Mouse (Mus musculus) forebrain, embryonic 16.5 days (tissue): ENCODE measurements around the gene Ndufv1. TPM values are rescaled to one million over a fixed set of nuclear protein-coding genes. Genes with fewer than 3 reads are reported as not detected.

Experiments
- ATAC-seq: fragments of 200-750 bp; cut with Nextera tagmentation; 2 replicates; pipeline ENCODE4 v1.8.0; 2017; ENCODE audit warnings: mild to moderate bottlenecking, moderate library complexity
- H3K27ac ChIP-seq: fragments of 300-500 bp; sonication (generic); 2 replicates; pipeline ENCODE4 v1.5.1; 2014; ENCODE audit warnings: low read length, control low read depth
- H3K27me3 ChIP-seq: fragments of 300-500 bp; sonication (generic); replicated peaks from 2 replicates; pipeline ENCODE4 v1.6.1; 2014; ENCODE audit warnings: low read length; ENCODE audit not compliant: control insufficient read depth, insufficient read depth
- H3K36me3 ChIP-seq: fragments of 300-500 bp; sonication (generic); 2 replicates; pipeline ENCODE4 v1.6.1; 2014; ENCODE audit not compliant: control insufficient read depth, insufficient read depth
- H3K4me1 ChIP-seq: fragments of 300-500 bp; sonication (generic); replicated peaks from 2 replicates; pipeline ENCODE4 v1.6.1; 2014; ENCODE audit warnings: low read length; ENCODE audit not compliant: control insufficient read depth, insufficient read depth
- H3K4me2 ChIP-seq: fragments of 300-500 bp; sonication (generic); 2 replicates; pipeline ENCODE4 v1.6.1; 2014; ENCODE audit warnings: mild to moderate bottlenecking, low read length, control low read depth
- H3K4me3 ChIP-seq: fragments of 300-500 bp; sonication (generic); replicated peaks from 2 replicates; pipeline ENCODE4 v1.5.1; 2014; ENCODE audit warnings: mild to moderate bottlenecking, low read length, control low read depth
- H3K9ac ChIP-seq: fragments of 300-500 bp; sonication (generic); replicated peaks from 2 replicates; pipeline ENCODE4 v1.6.1; 2014; ENCODE audit warnings: low read depth, low read length, control low read depth
- H3K9me3 ChIP-seq: fragments of 300-500 bp; sonication (generic); 2 replicates; pipeline ENCODE4 v1.6.1; 2016; ENCODE audit warnings: low read length; ENCODE audit not compliant: control insufficient read depth
- WGBS: fragments of 180-500 bp; shearing (Covaris S2); extraction: QIAGEN DNeasy Blood & Tissue Kit; methylation state at CpG from one replicate; pipeline ENCODE4 v1.1.7; 2014; 5-methylcytosine and 5-hydroxymethylcytosine counted together
- polyA plus RNA-seq: library from polyadenylated mRNA; unstranded; fragments of >200 nt; fragmentation: Nextera tagmentation; extraction: Ambion mirVana; gene quantifications from 2 replicates; pipeline ENCODE4 v1.2.1, GENCODE M21; 2015

Ndufv1 gene
- polyA plus RNA-seq, 1 experiment from 2014 or later, result 239 TPM

GRCm38 (mm10) chr19:3999121-3999730 lies 13.4 kb downstream of the Ndufv1 start:
- Histone ChIP-seq H3K4me2 (peak overlapping the region; percentile 74), H3K4me3 (no peak overlapping the region; the same call in 1 of the 2 replicates), H3K9ac (no peak overlapping the region; the same call in 1 of the 2 replicates), H3K4me1 (peaks cover 13% of the 10 kb centered on the region), H3K27me3 (no peaks in the 10 kb centered on the region), H3K36me3 (no peaks in the 10 kb centered on the region), H3K27ac (no peak overlapping the region), H3K9me3 (no peaks in the 10 kb centered on the region)
- no peak for ATAC-seq
- WGBS, result 89% methylated on average over 9 of the region's 9 CpGs

- no peak overlapping the region for H3K9ac ChIP-seq
- H3K4me3 ChIP-seq, result no peak overlapping the region
- H3K27ac ChIP-seq, result no peak overlapping the region
- no peaks in the 10 kb centered on the region for H3K36me3 ChIP-seq
- H3K27me3 ChIP-seq, result no peaks in the 10 kb centered on the region
- peaks cover 13% of the 10 kb centered on the region for H3K4me1 ChIP-seq
- WGBS, result 68% methylated on average over 8 of the region's 8 CpGs
- H3K4me2 ChIP-seq, result no peak overlapping the region
- no peaks in the 10 kb centered on the region for H3K9me3 ChIP-seq
- ATAC-seq, result no peak
Measured at GRCm38 (mm10) chr19:3998335-3998734, 14.3 kb downstream of the Ndufv1 start.

- Histone ChIP-seq H3K4me2 (no peak overlapping the region), H3K9ac (no peak overlapping the region), H3K36me3 (no peaks in the 10 kb centered on the region), H3K27ac (no peak overlapping the region), H3K9me3 (no peaks in the 10 kb centered on the region), H3K27me3 (no peaks in the 10 kb centered on the region), H3K4me1 (peaks cover 13% of the 10 kb centered on the region), H3K4me3 (no peak overlapping the region)
- no peak for ATAC-seq
- 65% methylated on average over 8 of the region's 8 CpGs for WGBS
Measured at GRCm38 (mm10) chr19:3997231-3997630, 15.4 kb downstream of the Ndufv1 start.

- H3K4me1 ChIP-seq, result peaks cover 13% of the 10 kb centered on the region
- H3K9ac ChIP-seq, result no peak overlapping the region
- no peaks in the 10 kb centered on the region for H3K36me3 ChIP-seq
- H3K27ac ChIP-seq, result no peak overlapping the region
- H3K4me2 ChIP-seq, result no peak overlapping the region
- 81% methylated on average over 8 of the region's 8 CpGs for WGBS
- ATAC-seq, result no peak
- H3K27me3 ChIP-seq, result no peaks in the 10 kb centered on the region
- H3K4me3 ChIP-seq, result no peak overlapping the region
- no peaks in the 10 kb centered on the region for H3K9me3 ChIP-seq
Measured at GRCm38 (mm10) chr19:3996747-3997146, 15.9 kb downstream of the Ndufv1 start.

- Histone ChIP-seq H3K4me1 (peaks cover 8% of the 10 kb centered on the region), H3K4me2 (no peak overlapping the region), H3K36me3 (no peaks in the 10 kb centered on the region), H3K9me3 (no peaks in the 10 kb centered on the region), H3K27ac (no peak overlapping the region), H3K9ac (no peak overlapping the region), H3K4me3 (no peak overlapping the region), H3K27me3 (no peaks in the 10 kb centered on the region)
- 74% methylated on average over 7 of the region's 7 CpGs for WGBS
- ATAC-seq, result no peak
Measured at GRCm38 (mm10) chr19:3996106-3996505, 16.5 kb downstream of the Ndufv1 start.

GRCm38 (mm10) chr19:3995505-3995904 lies 17.1 kb downstream of the Ndufv1 start:
- Histone ChIP-seq H3K4me3 (no peak overlapping the region), H3K4me1 (peaks cover 6% of the 10 kb centered on the region), H3K9ac (no peak overlapping the region), H3K36me3 (no peaks in the 10 kb centered on the region), H3K9me3 (no peaks in the 10 kb centered on the region), H3K27me3 (no peaks in the 10 kb centered on the region), H3K27ac (no peak overlapping the region), H3K4me2 (no peak overlapping the region)
- 89% methylated on average over 3 of the region's 3 CpGs for WGBS
- no peak for ATAC-seq

GRCm38 (mm10) chr19:3994932-3995331 lies 17.7 kb downstream of the Ndufv1 start:
- Histone ChIP-seq H3K4me2 (no peak overlapping the region), H3K4me1 (peaks cover 5% of the 10 kb centered on the region), H3K9ac (no peak overlapping the region), H3K36me3 (no peaks in the 10 kb centered on the region), H3K9me3 (no peaks in the 10 kb centered on the region), H3K27ac (no peak overlapping the region), H3K27me3 (no peaks in the 10 kb centered on the region), H3K4me3 (no peak overlapping the region)
- WGBS, result 68% methylated on average over 6 of the region's 6 CpGs
- no peak for ATAC-seq

GRCm38 (mm10) chr19:3992416-3992815 lies 20.2 kb downstream of the Ndufv1 start, which contains the start of gene Tbx10:
TSS of gene Tbx10 (plus strand) at chr19:3992752.
- Histone ChIP-seq H3K27ac (no peak within 1 kb of the TSS), H3K4me3 (no peak within 1 kb of the TSS), H3K9ac (no peak within 1 kb of the TSS), H3K36me3 (no peaks in the 10 kb centered on the region), H3K9me3 (no peaks in the 10 kb centered on the region), H3K27me3 (no peaks in the 10 kb centered on the region), H3K4me1 (no peaks in the 10 kb centered on the region), H3K4me2 (no peak within 1 kb of the TSS)
- ATAC-seq, result no peak
- 54% methylated on average over 5 of the region's 5 CpGs for WGBS

- Histone ChIP-seq H3K27me3 (no peaks in the 10 kb centered on the region), H3K9ac (no peak overlapping the region), H3K4me2 (no peak overlapping the region), H3K27ac (no peak overlapping the region), H3K4me1 (no peaks in the 10 kb centered on the region), H3K9me3 (no peaks in the 10 kb centered on the region), H3K36me3 (no peaks in the 10 kb centered on the region), H3K4me3 (no peak overlapping the region)
- 82% methylated on average over 3 of the region's 3 CpGs for WGBS
- no peak for ATAC-seq
Measured at GRCm38 (mm10) chr19:3991966-3992365, 20.6 kb downstream of the Ndufv1 start.

GRCm38 (mm10) chr19:3991562-3991961 lies 21.0 kb downstream of the Ndufv1 start:
- no peaks in the 10 kb centered on the region for H3K27me3 ChIP-seq
- H3K4me3 ChIP-seq, result no peak overlapping the region
- no peak for ATAC-seq
- H3K27ac ChIP-seq, result no peak overlapping the region
- no peaks in the 10 kb centered on the region for H3K4me1 ChIP-seq
- 97% methylated on average over 3 of the region's 3 CpGs for WGBS
- no peaks in the 10 kb centered on the region for H3K36me3 ChIP-seq
- no peak overlapping the region for H3K4me2 ChIP-seq
- H3K9me3 ChIP-seq, result no peaks in the 10 kb centered on the region
- H3K9ac ChIP-seq, result no peak overlapping the region
